Mouse (Mus musculus) heart, embryonic 13.5 days (tissue): Measurements from ENCODE around the gene Mgat4a. TPM values are rescaled to one million over a fixed set of nuclear protein-coding genes. Genes with fewer than 3 reads are reported as not detected.

Source experiments
- ATAC-seq: fragments of 200-750 bp; cut with Nextera tagmentation; 2 replicates; pipeline ENCODE4 v1.8.0; 2017; ENCODE audit warnings: moderate TSS enrichment; ENCODE audit not compliant: insufficient number of reproducible peaks, low FRiP score, low TSS enrichment; ENCODE audit errors: extremely low read depth
- H3K27ac ChIP-seq: fragments of 300-500 bp; sonication (generic); replicated peaks from 2 replicates; pipeline ENCODE4 v1.5.1; 2015; ENCODE audit warnings: moderate library complexity, mild to moderate bottlenecking, inconsistent platforms
- H3K27me3 ChIP-seq: fragments of 300-500 bp; sonication (generic); replicated peaks from 2 replicates; pipeline ENCODE4 v1.6.1; 2015; ENCODE audit warnings: mild to moderate bottlenecking, inconsistent platforms
- H3K36me3 ChIP-seq: fragments of 300-500 bp; sonication (generic); 2 replicates; pipeline ENCODE4 v1.6.1; 2015; ENCODE audit warnings: mild to moderate bottlenecking, inconsistent platforms
- H3K4me1 ChIP-seq: fragments of 300-500 bp; sonication (generic); 2 replicates; pipeline ENCODE4 v1.6.1; 2015; ENCODE audit warnings: inconsistent platforms
- H3K4me2 ChIP-seq: fragments of 300-500 bp; sonication (generic); 2 replicates; pipeline ENCODE4 v1.6.1; 2015; ENCODE audit warnings: inconsistent platforms, mild to moderate bottlenecking, moderate library complexity
- H3K4me3 ChIP-seq: fragments of 300-500 bp; sonication (generic); 2 replicates; pipeline ENCODE4 v1.5.1; 2015; ENCODE audit warnings: moderate library complexity, mild to moderate bottlenecking, inconsistent platforms
- H3K9ac ChIP-seq: fragments of 300-500 bp; sonication (generic); 2 replicates; pipeline ENCODE4 v1.6.1; 2015; ENCODE audit warnings: inconsistent platforms, mild to moderate bottlenecking, moderate library complexity
- H3K9me3 ChIP-seq: fragments of 300-500 bp; sonication (generic); 2 replicates; pipeline ENCODE4 v1.6.1; 2016; ENCODE audit warnings: inconsistent platforms
- WGBS: fragments of 180-500 bp; shearing (Covaris S2); methylation state at CpG from one replicate; pipeline ENCODE4 v1.1.7; 2015; ENCODE audit warnings: mixed read lengths; 5-methylcytosine and 5-hydroxymethylcytosine counted together
- polyA plus RNA-seq: library from polyadenylated mRNA; unstranded; fragments of >200 nt; fragmentation: Nextera tagmentation; extraction: Ambion mirVana; gene quantifications from 2 replicates; pipeline ENCODE4 v1.2.1, GENCODE M21; 2015

The Mgat4a gene
- polyA plus RNA-seq: 2.1 and 3.8 TPM in 2 replicates

DNA sequence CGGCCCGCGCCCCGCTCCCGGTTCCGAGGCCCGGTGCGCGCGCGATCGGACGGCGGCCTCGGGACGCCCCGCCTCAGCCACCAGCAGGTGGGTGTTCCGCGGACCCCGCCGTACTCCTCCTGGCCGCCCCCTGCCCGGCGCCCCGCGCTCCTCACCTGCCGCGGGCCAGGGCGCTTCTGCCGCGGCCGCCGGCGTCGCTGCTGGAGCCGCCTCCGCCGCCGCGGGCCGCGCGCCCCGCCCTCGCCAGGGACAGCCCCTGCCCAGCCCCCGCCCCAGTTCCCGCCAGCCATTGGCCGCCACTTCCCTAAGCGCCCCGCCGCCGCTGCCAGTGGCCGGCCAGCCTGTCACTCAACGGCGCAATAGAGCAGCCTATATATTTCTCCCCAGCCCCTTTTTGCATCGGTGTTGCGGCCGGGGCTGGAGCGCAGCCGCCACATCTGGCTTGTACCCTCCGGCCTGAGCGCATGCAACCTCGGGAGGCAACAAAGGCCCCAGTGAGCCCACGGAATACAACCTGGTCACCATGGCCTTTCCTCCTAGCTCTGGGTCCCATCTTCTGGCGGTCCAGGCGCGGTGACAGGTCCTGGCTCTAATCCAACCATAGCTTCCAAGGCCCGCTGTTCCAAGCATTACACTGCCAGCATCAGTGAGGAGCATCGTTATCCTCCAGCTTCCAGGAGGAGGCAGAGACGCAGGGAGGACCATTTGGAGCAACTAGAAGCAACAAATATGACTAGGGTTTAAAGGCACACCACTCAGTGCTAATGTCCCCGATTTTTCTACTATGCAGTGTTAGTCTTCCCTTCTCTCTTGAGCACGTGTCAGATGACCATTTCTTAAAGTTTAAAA is at the start of gene Mgat4a:
Gene Mgat4a (minus strand): TSS at position 207 of the 849 bp plus-strand sequence.
- Histone ChIP-seq H3K4me3 (peak within 1 kb of the TSS; percentile 81), H3K36me3 (no peaks in the 10 kb centered on the region), H3K27me3 (peaks cover 39% of the 10 kb centered on the region), H3K4me1 (peaks cover 7% of the 10 kb centered on the region), H3K9ac (peak within 1 kb of the TSS; percentile 87), H3K4me2 (peak within 1 kb of the TSS; percentile 97), H3K27ac (peak within 1 kb of the TSS; percentile 58; the same call in 1 of the 2 replicates), H3K9me3 (no peaks in the 10 kb centered on the region)
- peak; percentile 91 for ATAC-seq
- 1% methylated on average over 66 of the region's 72 CpGs for WGBS

DNA sequence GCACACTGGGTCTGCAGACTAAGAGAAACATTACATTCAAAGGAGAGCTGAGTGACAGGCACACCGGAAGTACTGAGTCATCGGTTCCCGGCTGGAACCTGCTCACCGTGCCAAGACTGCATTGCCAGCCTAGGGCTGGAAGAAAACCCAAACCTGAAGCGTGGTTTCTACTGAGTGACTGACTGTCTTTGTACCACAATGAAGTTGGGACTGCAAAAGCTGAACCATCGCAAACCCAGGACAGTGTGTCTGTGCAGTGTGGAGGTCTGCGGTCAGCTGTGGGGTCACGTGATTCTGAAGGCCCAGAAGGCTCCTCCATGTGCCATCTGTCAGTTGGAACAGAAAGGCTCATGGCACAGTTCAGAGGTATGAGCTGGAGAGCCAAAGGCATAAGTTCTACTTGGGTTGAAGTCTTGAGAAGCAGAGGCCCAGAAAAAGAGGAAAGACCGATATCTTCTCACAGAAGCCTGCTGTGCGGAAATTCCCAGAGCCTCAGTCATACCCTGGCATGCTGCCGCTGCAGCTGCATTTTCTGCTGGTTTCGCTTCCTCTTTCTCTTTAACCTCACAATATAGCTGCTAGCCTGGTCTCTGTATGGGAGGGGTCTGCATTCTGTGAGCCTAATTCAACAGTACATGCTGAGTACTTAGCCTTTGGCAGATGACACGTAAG is 45.1 kb upstream of the Mgat4a start:
- H3K36me3 ChIP-seq: no peaks in the 10 kb centered on the region
- H3K4me1 ChIP-seq: peaks cover 10% of the 10 kb centered on the region; the same call in 1 of the 2 replicates
- H3K4me2 ChIP-seq: no peak overlapping the region
- H3K27me3 ChIP-seq: 0 out of 2 replicates have a peak, but pooled peaks cover 3% of the 10 kb centered on the region
- H3K9me3 ChIP-seq: no peaks in the 10 kb centered on the region
- 64% methylated on average over 13 of the region's 13 CpGs for WGBS
- no peak overlapping the region for H3K4me3 ChIP-seq
- H3K27ac ChIP-seq: peak overlapping the region; percentile 64
- H3K9ac ChIP-seq: no peak overlapping the region
- ATAC-seq: no peak

- no peak overlapping the region for H3K4me3 ChIP-seq
- H3K27ac ChIP-seq: no peak overlapping the region
- no peaks in the 10 kb centered on the region for H3K9me3 ChIP-seq
- H3K4me1 ChIP-seq: peaks cover 10% of the 10 kb centered on the region; the same call in 1 of the 2 replicates
- no peak overlapping the region for H3K4me2 ChIP-seq
- no peaks in the 10 kb centered on the region for H3K36me3 ChIP-seq
- no peak overlapping the region for H3K9ac ChIP-seq
- H3K27me3 ChIP-seq: 0 out of 2 replicates have a peak, but pooled peaks cover 7% of the 10 kb centered on the region
- 52% methylated on average over 9 of the region's 9 CpGs for WGBS
- ATAC-seq: no peak
These were observed 43.1 kb upstream of the Mgat4a start for GRCm38 (mm10) chr1:37583795-37584464.

DNA sequence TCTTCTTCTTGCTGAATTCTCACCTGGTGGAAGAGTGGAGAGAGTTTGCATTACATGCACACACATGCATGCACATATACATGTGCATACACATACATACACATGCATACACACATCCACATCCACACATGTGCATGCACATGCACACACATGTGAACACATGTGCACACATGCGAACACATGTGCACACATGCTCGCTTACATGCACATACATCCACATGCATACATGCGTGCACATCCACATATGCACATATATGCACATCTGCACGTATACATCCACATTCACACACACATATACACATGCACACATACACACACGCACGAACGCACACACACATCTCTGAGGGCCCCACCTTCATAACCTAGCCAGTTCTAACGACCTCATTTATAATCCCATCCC is 42.4 kb upstream of the Mgat4a start:
- Histone ChIP-seq H3K27me3 (0 out of 2 replicates have a peak, but pooled peaks cover 7% of the 10 kb centered on the region), H3K36me3 (no peaks in the 10 kb centered on the region), H3K9me3 (no peaks in the 10 kb centered on the region), H3K9ac (no peak overlapping the region), H3K4me2 (no peak overlapping the region), H3K4me3 (no peak overlapping the region), H3K4me1 (peaks cover 10% of the 10 kb centered on the region; the same call in 1 of the 2 replicates), H3K27ac (no peak overlapping the region)
- ATAC-seq: no peak
- 87% methylated on average over 8 of the region's 8 CpGs for WGBS

DNA sequence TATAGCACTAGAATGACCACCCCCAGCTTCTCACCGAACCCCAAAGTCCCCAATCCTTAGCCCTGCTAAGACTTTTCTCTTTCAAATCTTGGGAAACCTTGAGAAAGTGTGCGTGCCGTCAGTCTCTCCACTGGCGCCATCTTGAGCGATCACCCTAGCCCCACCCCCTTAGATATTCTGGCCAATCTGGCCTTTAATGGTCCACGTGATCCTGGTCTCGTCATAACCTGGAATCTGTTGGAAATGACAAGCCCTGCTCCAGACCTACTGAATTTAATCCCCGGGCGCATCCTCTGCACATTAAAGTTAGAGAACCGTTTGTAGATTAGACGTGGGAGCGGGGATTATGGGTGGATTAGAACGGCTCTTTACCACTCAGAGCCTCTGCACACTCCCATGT is 38.9 kb upstream of the Mgat4a start:
- Histone ChIP-seq H3K27me3 (0 out of 2 replicates have a peak, but pooled peaks cover 7% of the 10 kb centered on the region), H3K4me1 (peaks cover 10% of the 10 kb centered on the region; the same call in 1 of the 2 replicates), H3K36me3 (no peaks in the 10 kb centered on the region), H3K9ac (no peak overlapping the region), H3K9me3 (no peaks in the 10 kb centered on the region), H3K4me2 (no peak overlapping the region), H3K27ac (no peak overlapping the region), H3K4me3 (no peak overlapping the region)
- ATAC-seq: no peak
- 85% methylated on average over 13 of the region's 13 CpGs for WGBS

DNA sequence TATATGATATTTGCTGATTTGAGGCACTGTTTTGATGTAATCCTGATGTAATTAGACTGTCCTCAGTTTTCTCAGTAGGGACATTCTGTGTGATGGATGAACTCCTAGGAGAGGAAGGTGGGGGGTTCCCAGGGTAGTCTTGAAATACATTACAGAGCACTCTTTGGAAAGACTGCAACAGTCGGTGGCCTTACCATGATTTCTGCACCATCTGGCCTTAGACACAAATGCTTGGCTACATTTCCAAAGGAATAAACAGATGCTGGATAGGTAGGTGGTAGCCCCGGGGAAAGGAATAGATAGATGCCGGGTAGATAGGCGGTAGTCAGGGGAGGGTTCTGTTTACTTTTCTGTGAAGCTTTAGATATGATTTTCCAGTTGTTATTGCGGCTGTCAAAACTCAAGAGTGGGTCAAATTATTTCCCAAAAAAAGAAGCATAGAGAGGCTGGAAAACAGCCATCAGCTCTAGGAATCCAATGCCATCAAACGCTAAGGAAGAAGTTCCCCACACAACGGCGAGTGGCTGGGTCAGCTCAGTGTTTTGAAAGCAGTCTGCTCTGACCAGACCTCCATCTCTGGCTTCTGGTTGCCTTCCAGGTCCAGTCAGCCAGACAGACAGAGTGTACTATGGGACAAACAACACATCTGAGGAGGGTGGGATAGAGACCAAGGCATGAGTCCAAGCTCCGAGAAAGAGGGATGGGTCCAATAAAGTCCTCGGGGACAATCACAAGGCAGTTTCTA is 31.9 kb upstream of the Mgat4a start:
- ATAC-seq: no peak
- no peak overlapping the region for H3K4me3 ChIP-seq
- no peak overlapping the region for H3K4me2 ChIP-seq
- H3K27ac ChIP-seq: no peak overlapping the region
- H3K27me3 ChIP-seq: no peaks in the 10 kb centered on the region
- no peak overlapping the region for H3K9ac ChIP-seq
- H3K36me3 ChIP-seq: no peaks in the 10 kb centered on the region
- H3K9me3 ChIP-seq: no peaks in the 10 kb centered on the region
- 65% methylated on average over 10 of the region's 10 CpGs for WGBS
- H3K4me1 ChIP-seq: no peaks in the 10 kb centered on the region

DNA sequence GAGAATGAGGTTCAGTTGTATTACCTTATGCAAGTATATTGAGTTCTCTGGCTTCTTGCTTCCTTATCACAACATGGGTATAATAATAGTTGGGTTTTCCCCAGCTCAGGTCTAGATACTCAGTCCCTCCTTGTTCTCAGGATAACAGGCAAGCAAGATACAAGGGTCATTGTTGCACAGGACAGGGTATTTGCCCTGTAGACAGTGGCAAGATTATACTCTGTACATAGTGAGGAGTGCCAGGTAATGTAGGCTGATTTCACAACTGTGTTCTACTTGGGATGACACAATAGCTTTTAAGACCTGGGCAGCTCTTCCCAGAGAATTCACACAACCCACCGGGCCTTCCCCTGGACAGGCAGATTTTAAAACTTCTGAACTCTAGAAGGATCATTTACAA is 27.6 kb upstream of the Mgat4a start:
- WGBS: 62% methylated on average over 1 of the region's 1 CpGs
- Histone ChIP-seq H3K36me3 (no peaks in the 10 kb centered on the region), H3K27me3 (no peaks in the 10 kb centered on the region), H3K4me3 (no peak overlapping the region), H3K4me1 (no peaks in the 10 kb centered on the region), H3K4me2 (no peak overlapping the region), H3K9ac (no peak overlapping the region), H3K27ac (no peak overlapping the region), H3K9me3 (no peaks in the 10 kb centered on the region)
- ATAC-seq: no peak

DNA sequence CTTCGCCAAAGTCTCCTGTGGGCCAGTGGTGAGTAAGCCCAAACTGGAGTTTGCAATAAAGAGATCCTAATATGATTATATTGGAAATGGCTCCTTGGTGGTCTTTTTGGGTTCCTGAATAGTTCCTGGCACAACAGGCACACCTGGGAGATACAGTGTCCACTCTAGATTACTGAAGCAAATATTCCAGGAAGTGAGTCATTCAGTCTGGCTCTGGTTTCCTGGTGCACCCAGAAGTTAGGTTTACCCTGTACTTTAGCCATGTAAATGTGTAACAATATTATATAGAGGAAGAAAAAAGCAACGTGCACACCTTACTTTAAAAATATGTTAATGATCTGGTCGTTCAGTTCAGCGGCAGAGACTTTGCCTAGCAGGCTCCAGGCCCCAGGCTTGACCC is 25.9 kb upstream of the Mgat4a start:
- no peaks in the 10 kb centered on the region for H3K36me3 ChIP-seq
- no peaks in the 10 kb centered on the region for H3K27me3 ChIP-seq
- ATAC-seq: no peak
- no peak overlapping the region for H3K27ac ChIP-seq
- no peaks in the 10 kb centered on the region for H3K4me1 ChIP-seq
- 78% methylated on average over 4 of the region's 4 CpGs for WGBS
- no peak overlapping the region for H3K9ac ChIP-seq
- peaks cover 4% of the 10 kb centered on the region; the same call in 1 of the 2 replicates for H3K9me3 ChIP-seq
- no peak overlapping the region for H3K4me2 ChIP-seq
- no peak overlapping the region for H3K4me3 ChIP-seq

GRCm38 (mm10) chr1:37566344-37566743 is 25.5 kb upstream of the Mgat4a start:
- H3K4me3 ChIP-seq: no peak overlapping the region
- no peak overlapping the region for H3K4me2 ChIP-seq
- H3K4me1 ChIP-seq: no peaks in the 10 kb centered on the region
- H3K36me3 ChIP-seq: no peaks in the 10 kb centered on the region
- H3K9ac ChIP-seq: no peak overlapping the region
- 72% methylated on average over 2 of the region's 2 CpGs for WGBS
- peaks cover 4% of the 10 kb centered on the region; the same call in 1 of the 2 replicates for H3K9me3 ChIP-seq
- no peaks in the 10 kb centered on the region for H3K27me3 ChIP-seq
- H3K27ac ChIP-seq: no peak overlapping the region
- no peak for ATAC-seq

- H3K9ac ChIP-seq: no peak overlapping the region
- peaks cover 4% of the 10 kb centered on the region; the same call in 1 of the 2 replicates for H3K9me3 ChIP-seq
- no peak for ATAC-seq
- H3K4me2 ChIP-seq: no peak overlapping the region
- no peaks in the 10 kb centered on the region for H3K4me1 ChIP-seq
- 45% methylated on average over 6 of the region's 6 CpGs for WGBS
- no peak overlapping the region for H3K4me3 ChIP-seq
- no peaks in the 10 kb centered on the region for H3K36me3 ChIP-seq
- H3K27me3 ChIP-seq: no peaks in the 10 kb centered on the region
- H3K27ac ChIP-seq: no peak overlapping the region
These were observed 24.6 kb upstream of the Mgat4a start for GRCm38 (mm10) chr1:37565396-37565795.
